Mouse (Mus musculus) hindbrain, embryonic 12.5 days (tissue): Measurements from ENCODE around the gene Gli2. TPM values are rescaled to one million over a fixed set of nuclear protein-coding genes. Genes with fewer than 3 reads are reported as not detected.

Source experiments
- ATAC-seq: fragments of 200-750 bp; cut with Nextera tagmentation; 2 replicates; pipeline ENCODE4 v1.8.0; 2017; ENCODE audit warnings: moderate TSS enrichment; ENCODE audit not compliant: low FRiP score
- H3K27ac ChIP-seq: fragments of 300-500 bp; sonication (generic); 2 replicates; pipeline ENCODE4 v1.5.1; 2016; ENCODE audit warnings: mild to moderate bottlenecking
- H3K27me3 ChIP-seq: fragments of 300-500 bp; sonication (generic); 2 replicates; pipeline ENCODE4 v1.6.1; 2016; ENCODE audit warnings: mild to moderate bottlenecking
- H3K36me3 ChIP-seq: fragments of 300-500 bp; sonication (generic); 2 replicates; pipeline ENCODE4 v1.6.1; 2016; ENCODE audit warnings: mild to moderate bottlenecking
- H3K4me1 ChIP-seq: fragments of 300-500 bp; sonication (generic); 2 replicates; pipeline ENCODE4 v1.6.1; 2016
- H3K4me2 ChIP-seq: fragments of 300-500 bp; sonication (generic); replicated peaks from 2 replicates; pipeline ENCODE4 v1.6.1; 2016; ENCODE audit warnings: mild to moderate bottlenecking
- H3K4me3 ChIP-seq: fragments of 300-500 bp; sonication (generic); 2 replicates; pipeline ENCODE4 v1.5.1; 2016; ENCODE audit warnings: mild to moderate bottlenecking
- H3K9ac ChIP-seq: fragments of 300-500 bp; sonication (generic); 2 replicates; pipeline ENCODE4 v1.6.1; 2016; ENCODE audit warnings: mild to moderate bottlenecking, moderate library complexity
- H3K9me3 ChIP-seq: fragments of 300-500 bp; sonication (generic); replicated peaks from 2 replicates; pipeline ENCODE4 v1.6.1; 2016; ENCODE audit warnings: mild to moderate bottlenecking
- WGBS: fragments of 180-500 bp; shearing (Covaris S2); methylation state at CpG from one replicate; pipeline ENCODE4 v1.1.7; 2016; 5-methylcytosine and 5-hydroxymethylcytosine counted together
- polyA plus RNA-seq: library from polyadenylated mRNA; unstranded; fragments of >200 nt; fragmentation: Nextera tagmentation; extraction: Ambion mirVana; gene quantifications from 2 replicates; pipeline ENCODE4 v1.2.1, GENCODE M21; 2016

The Gli2 gene
- polyA plus RNA-seq, 1 experiment from 2014 or later, result 8.1 TPM

DNA sequence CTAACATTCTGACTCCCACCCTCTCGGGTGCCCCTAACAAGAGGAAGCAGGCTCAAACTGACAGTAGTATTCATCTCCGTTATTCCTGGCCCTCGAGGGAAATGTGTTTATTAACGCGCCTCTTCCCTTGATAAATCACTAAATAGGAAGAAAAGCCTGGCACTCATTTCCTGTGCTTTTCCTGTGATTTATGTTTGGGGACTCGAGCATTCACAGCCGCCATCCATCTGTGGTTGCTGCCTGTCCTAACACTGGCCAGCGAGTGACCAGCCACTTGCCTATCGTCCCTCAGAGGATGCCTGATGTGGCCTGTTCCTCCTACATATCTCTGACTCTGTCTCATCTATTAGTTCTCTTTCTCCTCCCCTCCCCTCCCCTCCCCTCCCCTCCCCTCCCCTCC lies 195.3 kb downstream of the Gli2 start:
- no peak for ATAC-seq
- H3K9ac ChIP-seq, result no peak overlapping the region
- H3K4me1 ChIP-seq, result no peaks in the 10 kb centered on the region
- no peak overlapping the region for H3K27ac ChIP-seq
- H3K4me2 ChIP-seq, result no peak overlapping the region
- H3K4me3 ChIP-seq, result no peak overlapping the region
- H3K27me3 ChIP-seq, result no peaks in the 10 kb centered on the region
- 73% methylated on average over 9 of the region's 9 CpGs for WGBS
- no peaks in the 10 kb centered on the region for H3K9me3 ChIP-seq
- peaks cover 32% of the 10 kb centered on the region; the same call in 1 of the 2 replicates for H3K36me3 ChIP-seq

DNA sequence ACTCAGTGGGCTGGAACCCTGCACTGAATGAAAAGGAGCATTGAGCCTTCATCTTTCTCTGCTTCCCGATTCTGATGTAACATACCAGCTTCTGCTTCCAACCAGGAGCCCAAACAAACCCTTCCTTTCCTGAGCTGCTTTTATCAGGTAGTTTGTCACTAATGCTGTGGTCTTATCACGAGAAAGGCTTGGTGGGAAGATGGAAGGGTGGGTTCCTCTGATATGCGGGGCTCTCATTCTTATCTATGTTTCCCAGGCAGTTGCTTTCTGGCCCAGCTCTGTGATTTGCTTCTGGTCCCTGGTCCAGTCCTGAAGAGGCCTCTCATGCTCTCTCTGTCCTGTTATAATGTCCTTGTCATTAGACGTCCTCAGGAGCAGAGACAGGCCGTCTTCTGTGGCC lies 222.8 kb downstream of the Gli2 start:
- Histone ChIP-seq H3K36me3 (peaks cover 5% of the 10 kb centered on the region; the same call in 1 of the 2 replicates), H3K27ac (no peak overlapping the region), H3K4me3 (no peak overlapping the region), H3K4me1 (0 out of 2 replicates have a peak, but pooled peaks cover under 1% of the 10 kb centered on the region), H3K4me2 (no peak overlapping the region), H3K9me3 (no peaks in the 10 kb centered on the region), H3K9ac (no peak overlapping the region), H3K27me3 (no peaks in the 10 kb centered on the region)
- 80% methylated on average over 5 of the region's 5 CpGs for WGBS
- ATAC-seq, result no peak

DNA sequence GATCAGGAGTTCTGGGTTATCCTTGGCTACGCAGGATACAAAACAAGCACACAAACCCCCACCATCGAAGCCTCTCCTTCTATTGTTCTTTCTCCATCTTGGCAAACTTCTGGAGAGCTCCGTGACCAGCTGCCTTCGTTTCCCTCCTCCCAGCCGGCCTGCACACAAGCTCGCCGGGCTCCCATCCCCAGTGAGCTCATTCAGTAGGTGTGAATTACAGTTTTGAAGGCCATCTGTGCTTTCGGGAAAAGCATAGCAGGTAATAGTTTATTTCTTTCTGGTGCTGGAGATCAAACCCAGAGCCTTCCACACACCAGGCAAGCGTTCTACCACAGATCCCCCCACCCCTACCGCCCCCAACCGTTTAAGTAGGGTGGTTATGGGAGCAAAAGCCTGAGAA lies 226.8 kb downstream of the Gli2 start:
- H3K27me3 ChIP-seq, result no peaks in the 10 kb centered on the region
- H3K4me1 ChIP-seq, result 0 out of 2 replicates have a peak, but pooled peaks cover 4% of the 10 kb centered on the region
- H3K9ac ChIP-seq, result no peak overlapping the region
- no peaks in the 10 kb centered on the region for H3K36me3 ChIP-seq
- 90% methylated on average over 11 of the region's 11 CpGs for WGBS
- H3K27ac ChIP-seq, result no peak overlapping the region
- H3K4me2 ChIP-seq, result no peak overlapping the region
- no peak overlapping the region for H3K4me3 ChIP-seq
- 0 out of 2 replicates have a peak, but pooled peaks cover 2% of the 10 kb centered on the region for H3K9me3 ChIP-seq
- ATAC-seq, result no peak

DNA sequence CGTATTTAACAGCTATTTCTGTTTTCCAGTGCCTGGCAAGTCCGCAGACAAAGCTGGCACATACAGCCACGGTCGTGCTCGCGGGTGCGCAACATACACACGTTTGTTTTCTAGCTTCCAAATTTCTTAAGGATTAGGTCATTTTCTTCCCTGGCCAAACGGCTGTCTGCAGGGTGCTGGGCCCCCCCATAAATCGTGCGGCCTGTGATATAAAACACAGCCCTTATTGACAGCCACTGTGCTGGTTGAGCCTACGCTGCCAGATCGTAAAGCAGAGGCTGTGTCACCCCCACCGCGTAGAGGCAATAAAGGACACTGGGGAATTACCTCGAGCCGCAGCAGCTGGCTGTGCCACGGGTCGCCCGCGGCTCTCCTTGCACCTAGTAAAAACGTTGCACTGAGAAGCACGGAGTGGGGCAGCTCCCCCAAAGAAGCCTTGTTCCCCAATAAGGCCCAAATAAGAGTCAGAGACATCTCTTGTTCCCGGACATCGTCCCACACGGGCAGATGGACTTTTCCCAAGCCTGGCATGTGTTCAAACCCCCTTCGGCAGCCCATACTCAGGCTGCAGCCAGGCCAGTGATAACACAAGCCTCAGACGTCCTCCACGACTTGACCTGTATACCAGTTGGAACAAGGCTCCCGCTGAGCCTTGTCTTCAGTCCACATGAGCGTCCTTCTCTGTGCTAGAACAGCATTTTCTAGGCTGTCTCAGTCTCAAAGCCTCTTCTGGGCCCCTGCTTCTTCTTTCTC lies 227.8 kb downstream of the Gli2 start:
- no peak overlapping the region for H3K9ac ChIP-seq
- H3K27ac ChIP-seq, result no peak overlapping the region
- H3K9me3 ChIP-seq, result 0 out of 2 replicates have a peak, but pooled peaks cover 2% of the 10 kb centered on the region
- H3K4me2 ChIP-seq, result no peak overlapping the region
- no peak overlapping the region for H3K4me3 ChIP-seq
- no peaks in the 10 kb centered on the region for H3K36me3 ChIP-seq
- WGBS, result 69% methylated on average over 31 of the region's 31 CpGs
- H3K27me3 ChIP-seq, result no peaks in the 10 kb centered on the region
- ATAC-seq, result no peak
- 0 out of 2 replicates have a peak, but pooled peaks cover 4% of the 10 kb centered on the region for H3K4me1 ChIP-seq

DNA sequence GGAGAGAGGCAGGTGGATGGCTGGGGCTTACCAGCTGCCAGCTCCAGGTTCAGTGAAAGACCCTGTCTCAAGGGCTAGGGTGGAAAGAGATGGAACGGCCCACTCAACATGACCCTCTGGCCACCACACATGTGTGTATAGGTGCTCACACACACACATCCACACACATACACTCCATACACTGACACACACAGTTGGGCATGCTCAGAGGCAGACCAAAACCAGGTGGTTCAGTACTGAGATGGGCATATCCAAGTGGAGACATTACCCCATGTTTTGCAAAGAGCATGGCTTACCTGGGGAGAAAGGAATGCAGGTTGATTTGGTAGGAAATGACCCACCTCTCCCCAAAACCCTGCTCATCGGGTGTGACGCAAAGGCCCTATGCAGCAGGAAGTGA lies 228.4 kb downstream of the Gli2 start:
- no peaks in the 10 kb centered on the region for H3K27me3 ChIP-seq
- 0 out of 2 replicates have a peak, but pooled peaks cover 4% of the 10 kb centered on the region for H3K4me1 ChIP-seq
- no peaks in the 10 kb centered on the region for H3K36me3 ChIP-seq
- no peak overlapping the region for H3K27ac ChIP-seq
- H3K9ac ChIP-seq, result no peak overlapping the region
- 0 out of 2 replicates have a peak, but pooled peaks cover 2% of the 10 kb centered on the region for H3K9me3 ChIP-seq
- 86% methylated on average over 3 of the region's 3 CpGs for WGBS
- no peak overlapping the region for H3K4me3 ChIP-seq
- no peak for ATAC-seq
- no peak overlapping the region for H3K4me2 ChIP-seq

DNA sequence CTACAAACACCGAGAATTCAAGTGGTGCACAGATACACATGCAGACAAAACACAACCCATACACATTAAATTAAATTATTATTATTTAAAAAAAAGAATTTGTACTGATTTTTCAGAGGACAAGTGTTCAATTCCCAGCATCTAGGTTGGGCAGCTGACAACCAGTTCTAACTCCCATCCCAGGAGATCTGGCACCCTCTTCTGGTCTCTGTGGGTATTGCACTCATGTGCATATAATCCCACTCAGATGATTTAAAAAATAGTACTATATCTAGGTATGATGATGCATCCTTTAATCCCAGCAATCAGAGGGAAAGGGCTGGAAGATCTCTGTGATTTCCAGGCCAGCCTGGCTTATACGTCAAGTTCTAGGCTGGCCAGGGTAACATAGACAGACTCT lies 231.2 kb downstream of the Gli2 start:
- 96% methylated on average over 2 of the region's 2 CpGs for WGBS
- ATAC-seq, result no peak

DNA sequence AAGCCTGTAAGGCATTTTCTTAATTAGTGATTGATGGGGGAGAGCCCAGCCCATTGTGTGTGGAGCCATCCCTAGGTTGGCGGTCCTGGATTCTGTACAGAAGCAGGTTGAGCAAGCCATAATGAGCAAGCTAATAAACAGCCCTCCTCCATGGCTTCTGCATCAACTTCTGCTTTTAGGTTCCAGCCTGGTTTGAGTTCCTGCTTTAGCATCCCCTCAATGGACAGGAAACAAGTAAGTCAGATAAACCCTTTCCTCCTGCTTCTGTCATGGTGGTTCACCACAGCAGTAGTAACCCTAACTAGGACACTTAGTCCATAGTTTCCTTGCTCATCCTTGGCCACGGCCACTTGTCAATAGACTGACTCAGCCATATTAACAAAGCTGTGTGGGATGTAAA lies 238.4 kb downstream of the Gli2 start:
- Histone ChIP-seq H3K4me3 (no peak overlapping the region), H3K4me1 (no peaks in the 10 kb centered on the region), H3K4me2 (no peak overlapping the region), H3K27me3 (no peaks in the 10 kb centered on the region), H3K27ac (no peak overlapping the region), H3K9ac (no peak overlapping the region), H3K36me3 (no peaks in the 10 kb centered on the region), H3K9me3 (no peaks in the 10 kb centered on the region)
- 95% methylated on average over 2 of the region's 2 CpGs for WGBS
- no peak for ATAC-seq

More for the DNA sequence above, 231.2 kb downstream of the Gli2 start:
- Histone ChIP-seq H3K9ac (no peak overlapping the region), H3K4me2 (no peak overlapping the region), H3K4me1 (0 out of 2 replicates have a peak, but pooled peaks cover 4% of the 10 kb centered on the region), H3K27ac (no peak overlapping the region), H3K27me3 (no peaks in the 10 kb centered on the region), H3K9me3 (0 out of 2 replicates have a peak, but pooled peaks cover 2% of the 10 kb centered on the region), H3K4me3 (no peak overlapping the region), H3K36me3 (no peaks in the 10 kb centered on the region)

DNA sequence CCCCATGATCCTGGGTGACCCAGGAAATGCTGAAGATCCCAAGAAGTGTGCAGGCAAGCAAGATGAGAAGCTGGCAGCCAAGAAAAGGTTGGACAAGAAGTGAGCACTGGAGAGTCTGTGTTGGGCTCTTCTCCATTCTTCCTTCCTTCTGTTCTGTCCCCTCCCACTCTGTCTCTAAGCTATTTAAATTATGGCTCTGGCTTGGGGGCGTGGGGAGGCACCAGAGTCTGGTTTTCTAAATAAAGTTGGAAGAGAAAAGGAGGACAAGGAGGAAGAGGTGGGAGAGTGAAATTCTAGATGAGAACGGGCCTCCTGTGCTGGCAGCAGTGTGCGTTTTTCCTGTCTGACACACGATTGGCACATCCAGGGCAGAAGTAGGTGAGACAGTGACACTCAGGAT lies 243.1 kb downstream of the Gli2 start:
- ATAC-seq, result no peak
- 79% methylated on average over 4 of the region's 4 CpGs for WGBS

DNA sequence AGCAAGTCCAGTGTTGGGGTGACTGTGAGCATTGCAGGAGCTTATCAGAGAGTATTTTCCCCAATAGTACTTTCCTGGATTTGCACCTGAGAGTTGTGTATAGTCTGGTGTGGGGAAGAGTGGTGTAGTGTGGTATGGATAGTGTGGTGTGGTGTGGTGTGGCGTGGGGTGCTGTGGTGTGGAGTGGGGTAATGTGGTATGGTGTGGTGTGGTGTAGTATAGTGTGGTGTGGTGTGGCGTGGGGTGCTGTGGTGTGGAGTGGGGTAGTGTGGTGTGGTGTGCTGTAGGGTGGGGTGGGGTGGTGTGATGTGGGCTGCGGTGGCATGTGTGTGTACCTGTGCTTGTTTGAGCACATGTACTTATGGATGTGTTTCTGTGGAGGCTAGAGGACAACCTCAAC lies 246.7 kb downstream of the Gli2 start:
- H3K9ac ChIP-seq, result no peak overlapping the region
- no peaks in the 10 kb centered on the region for H3K9me3 ChIP-seq
- no peak overlapping the region for H3K27ac ChIP-seq
- no peaks in the 10 kb centered on the region for H3K4me1 ChIP-seq
- WGBS, result 89% methylated on average over 3 of the region's 3 CpGs
- 0 out of 2 replicates have a peak, but pooled peaks cover 2% of the 10 kb centered on the region for H3K27me3 ChIP-seq
- no peak overlapping the region for H3K4me3 ChIP-seq
- no peaks in the 10 kb centered on the region for H3K36me3 ChIP-seq
- no peak overlapping the region for H3K4me2 ChIP-seq
- ATAC-seq, result no peak

More for the DNA sequence above, 243.1 kb downstream of the Gli2 start:
- Histone ChIP-seq H3K9me3 (no peaks in the 10 kb centered on the region), H3K27me3 (no peaks in the 10 kb centered on the region), H3K4me1 (no peaks in the 10 kb centered on the region), H3K9ac (no peak overlapping the region), H3K4me3 (no peak overlapping the region), H3K27ac (no peak overlapping the region), H3K36me3 (no peaks in the 10 kb centered on the region), H3K4me2 (no peak overlapping the region)

DNA sequence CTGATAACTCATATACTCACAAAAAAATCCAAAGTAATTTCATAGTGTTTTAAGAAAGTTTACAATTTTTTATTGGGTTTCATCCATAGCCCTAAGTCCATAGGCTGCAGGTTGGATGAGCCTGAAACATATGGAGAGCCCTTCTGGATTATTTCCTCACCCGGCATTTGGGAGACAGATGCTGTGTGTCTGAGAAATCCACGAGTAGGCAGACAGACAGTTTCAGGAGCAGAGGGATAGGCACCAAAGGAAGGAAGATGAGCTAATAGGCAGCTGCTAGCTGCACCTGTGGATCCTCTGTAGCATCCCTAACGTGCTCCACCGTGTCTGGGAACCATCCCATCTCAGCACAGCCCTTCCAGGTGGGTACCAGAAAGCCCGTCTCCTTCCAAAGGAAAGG lies 251.3 kb downstream of the Gli2 start:
- Histone ChIP-seq H3K4me2 (no peak overlapping the region), H3K27me3 (0 out of 2 replicates have a peak, but pooled peaks cover 2% of the 10 kb centered on the region), H3K4me1 (peaks cover 3% of the 10 kb centered on the region; the same call in 1 of the 2 replicates), H3K9ac (no peak overlapping the region), H3K4me3 (no peak overlapping the region), H3K9me3 (peaks cover 4% of the 10 kb centered on the region; the same call in 1 of the 2 replicates), H3K27ac (no peak overlapping the region), H3K36me3 (no peaks in the 10 kb centered on the region)
- ATAC-seq, result no peak
- WGBS, result 84% methylated on average over 5 of the region's 5 CpGs

DNA sequence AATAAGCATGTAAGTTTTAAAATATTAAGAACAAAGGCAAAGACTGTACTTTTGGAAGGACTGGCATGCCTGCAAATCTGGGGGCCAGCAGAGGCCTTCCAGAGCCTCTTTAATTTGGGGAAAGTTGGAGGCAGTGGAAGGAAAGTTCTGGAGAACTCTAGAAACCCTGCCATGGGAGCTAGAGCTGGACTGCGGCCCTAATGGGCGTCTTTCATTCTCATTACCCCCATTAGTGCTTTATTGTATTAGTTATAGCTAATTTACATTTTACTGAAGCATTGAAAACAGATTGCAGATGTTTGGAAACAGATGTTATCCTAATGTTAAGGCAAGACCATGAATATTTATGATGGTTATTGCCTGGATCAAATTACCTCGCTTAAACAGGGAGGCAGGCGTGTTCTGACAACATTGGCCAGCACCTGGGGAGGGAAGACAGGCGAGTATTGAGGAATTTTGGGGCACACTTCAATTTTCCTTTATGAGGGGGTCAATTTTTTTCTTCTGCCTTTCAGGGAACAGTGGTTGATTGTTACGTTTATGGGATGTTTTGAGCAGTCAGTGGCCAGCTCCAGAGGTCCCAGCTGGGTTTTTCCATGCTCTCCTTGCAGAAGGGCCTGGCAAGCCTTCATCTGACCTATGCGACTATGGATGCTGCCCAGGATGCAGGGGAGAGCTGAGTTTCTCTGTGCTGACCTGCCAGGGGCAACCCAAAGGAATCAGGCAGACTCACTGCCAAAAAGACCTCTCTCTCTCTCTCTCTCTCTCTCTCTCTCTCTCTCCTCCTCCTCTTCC lies 253.9 kb downstream of the Gli2 start:
- H3K9me3 ChIP-seq, result peaks cover 8% of the 10 kb centered on the region; the same call in 1 of the 2 replicates
- H3K4me2 ChIP-seq, result no peak overlapping the region
- 52% methylated on average over 7 of the region's 7 CpGs for WGBS

More for the DNA sequence above, 253.9 kb downstream of the Gli2 start:
- Histone ChIP-seq H3K36me3 (no peaks in the 10 kb centered on the region), H3K4me3 (no peak overlapping the region), H3K4me1 (peaks cover 7% of the 10 kb centered on the region), H3K27ac (no peak overlapping the region), H3K27me3 (peaks cover 6% of the 10 kb centered on the region; the same call in 1 of the 2 replicates), H3K9ac (no peak overlapping the region)
- ATAC-seq, result no peak
